Mouse (Mus musculus): ENCODE measurements around the gene Abcb5. TPM values are rescaled to one million over a fixed set of nuclear protein-coding genes. Genes with fewer than 3 reads are reported as not detected.

Abcb5 gene
- polyA plus RNA-seq, 1 experiment, result not detected

- Histone ChIP-seq H3K79me3 (ENCODE audit: low read depth) (no peaks in the 10 kb centered on the region), H3ac (ENCODE audit: control insufficient read depth, insufficient read length, low read depth) (no peak overlapping the region), H3K79me2 (ENCODE audit: control insufficient read depth, insufficient read depth) (no peaks in the 10 kb centered on the region), H3K27me3 (ENCODE audit: control insufficient read depth, insufficient read depth, insufficient read length) (no peaks in the 10 kb centered on the region), H3K36me3 (ENCODE audit: control insufficient read depth, insufficient read depth) (no peaks in the 10 kb centered on the region), H3K4me3 (ENCODE audit: insufficient read depth, poor library complexity, severe bottlenecking) (no peak overlapping the region)
- TF ChIP-seq MYOD1 (IDR thresholded peaks at IDR 0.05; ENCODE audit: control insufficient read depth, insufficient read length, low read depth), result no peak
Measured at GRCm38 (mm10) chr12:118882790-118883189, 83.4 kb downstream of the Abcb5 start.

- Histone ChIP-seq H3K36me3 (ENCODE audit: control insufficient read depth, insufficient read depth) (no peaks in the 10 kb centered on the region), H3K4me3 (ENCODE audit: insufficient read depth, poor library complexity, severe bottlenecking) (no peak overlapping the region), H3K79me2 (ENCODE audit: control insufficient read depth, insufficient read depth) (no peaks in the 10 kb centered on the region), H3K79me3 (ENCODE audit: low read depth) (no peaks in the 10 kb centered on the region), H3K27me3 (ENCODE audit: control insufficient read depth, insufficient read depth, insufficient read length) (no peaks in the 10 kb centered on the region), H3ac (ENCODE audit: control insufficient read depth, insufficient read length, low read depth) (no peak overlapping the region)
- TF ChIP-seq FOSL1 (IDR thresholded peaks at IDR 0.05; ENCODE audit: insufficient read depth, low read length, poor library complexity, severe bottlenecking) (no peak), CEBPB (IDR thresholded peaks at IDR 0.05; ENCODE audit: low read depth) (no peak), USF1 (IDR thresholded peaks at IDR 0.05; ENCODE audit: low read depth) (no peak), MYOG (IDR thresholded peaks at IDR 0.05; ENCODE audit: control insufficient read depth, extremely low read depth, insufficient read length) (no peak), CTCF (IDR thresholded peaks at IDR 0.05; ENCODE audit: control insufficient read depth, insufficient read depth, insufficient read length) (no peak), MYOD1 (IDR thresholded peaks at IDR 0.05; ENCODE audit: control insufficient read depth, insufficient read length, low read depth) (no peak), MAX (IDR thresholded peaks at IDR 0.05) (no peak)
Measured at GRCm38 (mm10) chr12:118872673-118873072, 93.5 kb downstream of the Abcb5 start.

GRCm38 (mm10) chr12:118856151-118856550, 110.1 kb downstream of the Abcb5 start:
- Histone ChIP-seq H3K79me3 (ENCODE audit: low read depth) (peaks cover under 1% of the 10 kb centered on the region), H3K36me3 (ENCODE audit: control insufficient read depth, insufficient read depth) (peaks cover 15% of the 10 kb centered on the region), H3K27me3 (ENCODE audit: control insufficient read depth, insufficient read depth, insufficient read length) (no peaks in the 10 kb centered on the region), H3K4me3 (ENCODE audit: insufficient read depth, poor library complexity, severe bottlenecking) (no peak overlapping the region), H3K79me2 (ENCODE audit: control insufficient read depth, insufficient read depth) (no peaks in the 10 kb centered on the region), H3ac (ENCODE audit: control insufficient read depth, insufficient read length, low read depth) (no peak overlapping the region)
- TF ChIP-seq CEBPB (IDR thresholded peaks at IDR 0.05; ENCODE audit: low read depth) (no peak), MYOD1 (IDR thresholded peaks at IDR 0.05; ENCODE audit: control insufficient read depth, insufficient read length, low read depth) (no peak), CTCF (IDR thresholded peaks at IDR 0.05; ENCODE audit: control insufficient read depth, insufficient read depth, insufficient read length) (no peak), FOSL1 (IDR thresholded peaks at IDR 0.05; ENCODE audit: insufficient read depth, low read length, poor library complexity, severe bottlenecking) (no peak), USF1 (IDR thresholded peaks at IDR 0.05; ENCODE audit: low read depth) (no peak), MYOG (IDR thresholded peaks at IDR 0.05; ENCODE audit: control insufficient read depth, extremely low read depth, insufficient read length) (no peak), MAX (IDR thresholded peaks at IDR 0.05) (no peak)

- H3K4me3 ChIP-seq (ENCODE audit: insufficient read depth, poor library complexity, severe bottlenecking), result no peak overlapping the region
Measured at GRCm38 (mm10) chr12:118854831-118855453, 111.3 kb downstream of the Abcb5 start.

DNA sequence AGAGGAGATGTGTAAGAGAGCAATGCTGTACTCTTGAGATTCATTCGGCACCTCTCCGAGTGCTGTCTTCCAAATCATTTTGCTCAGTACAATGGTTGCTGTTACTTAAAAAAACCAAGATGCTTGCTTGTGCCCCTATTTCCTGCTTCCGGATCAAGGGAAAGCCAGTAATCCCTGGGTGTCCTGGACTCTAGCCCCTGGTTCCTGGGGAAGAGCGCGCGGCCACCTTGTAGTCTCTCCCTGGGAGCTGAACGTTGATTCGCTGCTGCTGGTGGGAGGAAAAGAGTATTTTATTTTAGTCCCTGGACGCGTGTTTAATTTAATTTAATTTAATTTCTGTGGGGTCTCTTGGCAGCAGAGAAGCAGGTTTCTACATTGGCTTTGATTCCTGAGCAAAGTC, 111.8 kb downstream of the Abcb5 start:
- H3K27me3 ChIP-seq (ENCODE audit: control insufficient read depth, insufficient read depth, insufficient read length), result no peaks in the 10 kb centered on the region
- H3K36me3 ChIP-seq (ENCODE audit: control insufficient read depth, insufficient read depth), result peaks cover 28% of the 10 kb centered on the region
- TF ChIP-seq CEBPB (IDR thresholded peaks at IDR 0.05; ENCODE audit: low read depth) (no peak), MYOG (IDR thresholded peaks at IDR 0.05; ENCODE audit: control insufficient read depth, extremely low read depth, insufficient read length) (no peak), FOSL1 (IDR thresholded peaks at IDR 0.05; ENCODE audit: insufficient read depth, low read length, poor library complexity, severe bottlenecking) (no peak), MYOD1 (IDR thresholded peaks at IDR 0.05; ENCODE audit: control insufficient read depth, insufficient read length, low read depth) (no peak), CTCF (IDR thresholded peaks at IDR 0.05; ENCODE audit: control insufficient read depth, insufficient read depth, insufficient read length) (no peak), MAX (IDR thresholded peaks at IDR 0.05) (no peak), USF1 (IDR thresholded peaks at IDR 0.05; ENCODE audit: low read depth) (no peak)
- H3ac ChIP-seq (ENCODE audit: control insufficient read depth, insufficient read length, low read depth), result no peak overlapping the region
- H3K79me2 ChIP-seq (ENCODE audit: control insufficient read depth, insufficient read depth), result peaks cover 11% of the 10 kb centered on the region
- peaks cover 12% of the 10 kb centered on the region for H3K79me3 ChIP-seq (ENCODE audit: low read depth)
- no peak overlapping the region for H3K4me3 ChIP-seq (ENCODE audit: insufficient read depth, poor library complexity, severe bottlenecking)

More at GRCm38 (mm10) chr12:118854831-118855453, 111.3 kb downstream of the Abcb5 start:
- H3K27me3 ChIP-seq (ENCODE audit: control insufficient read depth, insufficient read depth, insufficient read length), result no peaks in the 10 kb centered on the region
- peaks cover 8% of the 10 kb centered on the region for H3K79me3 ChIP-seq (ENCODE audit: low read depth)
- peak; percentile 99 for TF ChIP-seq CTCF (IDR thresholded peaks at IDR 0.05; ENCODE audit: control insufficient read depth, insufficient read depth, insufficient read length)
- no peak for TF ChIP-seq MAX (IDR thresholded peaks at IDR 0.05)
- peaks cover 5% of the 10 kb centered on the region for H3K79me2 ChIP-seq (ENCODE audit: control insufficient read depth, insufficient read depth)
- H3ac ChIP-seq (ENCODE audit: control insufficient read depth, insufficient read length, low read depth), result peak overlapping the region; percentile 49
- H3K36me3 ChIP-seq (ENCODE audit: control insufficient read depth, insufficient read depth), result peaks cover 23% of the 10 kb centered on the region

DNA sequence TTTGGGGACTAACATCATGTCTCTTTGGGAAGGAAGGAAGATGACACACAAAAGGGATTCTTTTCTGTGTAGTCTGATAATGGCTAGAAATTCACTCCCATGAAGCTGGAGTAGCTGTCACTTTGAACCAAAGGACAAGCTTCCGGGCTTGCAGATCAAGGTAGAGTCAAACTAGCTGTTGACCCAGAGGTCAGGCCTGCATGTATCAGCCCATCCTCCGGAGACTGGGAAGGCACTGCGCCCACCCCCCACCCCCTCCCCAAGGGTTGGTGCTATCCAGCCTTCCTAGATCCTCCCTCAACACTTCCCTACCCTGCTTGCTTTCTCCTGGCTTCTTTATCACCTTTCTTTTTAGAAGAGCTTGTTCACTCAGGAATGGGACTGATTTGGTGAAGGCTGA, 112.9 kb downstream of the Abcb5 start:
- TF ChIP-seq MAX (IDR thresholded peaks at IDR 0.05) (no peak), CTCF (IDR thresholded peaks at IDR 0.05; ENCODE audit: control insufficient read depth, insufficient read depth, insufficient read length) (no peak), CEBPB (IDR thresholded peaks at IDR 0.05; ENCODE audit: low read depth) (no peak), FOSL1 (IDR thresholded peaks at IDR 0.05; ENCODE audit: insufficient read depth, low read length, poor library complexity, severe bottlenecking) (no peak), MYOD1 (IDR thresholded peaks at IDR 0.05; ENCODE audit: control insufficient read depth, insufficient read length, low read depth) (no peak), MYOG (IDR thresholded peaks at IDR 0.05; ENCODE audit: control insufficient read depth, extremely low read depth, insufficient read length) (no peak)
- H3K27me3 ChIP-seq (ENCODE audit: control insufficient read depth, insufficient read depth, insufficient read length), result no peaks in the 10 kb centered on the region
- peaks cover 13% of the 10 kb centered on the region for H3K79me3 ChIP-seq (ENCODE audit: low read depth)
- H3ac ChIP-seq (ENCODE audit: control insufficient read depth, insufficient read length, low read depth), result no peak overlapping the region
- H3K4me3 ChIP-seq (ENCODE audit: insufficient read depth, poor library complexity, severe bottlenecking), result no peak overlapping the region
- H3K36me3 ChIP-seq (ENCODE audit: control insufficient read depth, insufficient read depth), result peaks cover 28% of the 10 kb centered on the region
- H3K79me2 ChIP-seq (ENCODE audit: control insufficient read depth, insufficient read depth), result peaks cover 21% of the 10 kb centered on the region
